Mouse (Mus musculus): ENCODE measurements around the gene Nxph1. TPM values are rescaled to one million over a fixed set of nuclear protein-coding genes. Genes with fewer than 3 reads are reported as not detected.

Gene Nxph1
- polyA plus RNA-seq, 1 experiment from 2014 or later = 0.37 TPM

GRCm38 (mm10) chr6:9076463-9076862, 128.2 kb downstream of the Nxph1 start:
- H3K36me3 ChIP-seq (ENCODE audit: control insufficient read depth, insufficient read depth, low read length) = no peaks in the 10 kb centered on the region
- 60% methylated on average over 2 of the region's 2 CpGs for WGBS
- no peaks in the 10 kb centered on the region for H3K9me3 ChIP-seq (replicated peaks; ENCODE audit: control insufficient read depth, low read length)
- no peaks in the 10 kb centered on the region for H3K4me1 ChIP-seq (ENCODE audit: control insufficient read depth, insufficient read depth, low read length)
- ATAC-seq (ENCODE audit: insufficient read depth, low FRiP score) = no peak
- H3K27me3 ChIP-seq (ENCODE audit: control insufficient read depth, insufficient read depth, low read length) = no peaks in the 10 kb centered on the region
- no peak overlapping the region for H3K4me2 ChIP-seq (ENCODE audit: low read depth, low read length)
- H3K9ac ChIP-seq (ENCODE audit: low read length) = no peak overlapping the region
- H3K27ac ChIP-seq (ENCODE audit: low read length) = no peak overlapping the region
- H3K4me3 ChIP-seq (replicated peaks; ENCODE audit: low read length) = no peak overlapping the region

GRCm38 (mm10) chr6:9077793-9078689, 129.8 kb downstream of the Nxph1 start:
- 53% methylated on average over 4 of the region's 4 CpGs for WGBS
- no peak for ATAC-seq (ENCODE audit: insufficient read depth, low FRiP score)

GRCm38 (mm10) chr6:9083851-9084250, 135.6 kb downstream of the Nxph1 start:
- Histone ChIP-seq H3K4me3 (replicated peaks; ENCODE audit: low read length) (no peak overlapping the region), H3K4me2 (ENCODE audit: low read depth, low read length) (no peak overlapping the region), H3K27ac (ENCODE audit: low read length) (no peak overlapping the region), H3K4me1 (ENCODE audit: control insufficient read depth, insufficient read depth, low read length) (no peaks in the 10 kb centered on the region), H3K27me3 (ENCODE audit: control insufficient read depth, insufficient read depth, low read length) (no peaks in the 10 kb centered on the region), H3K9me3 (replicated peaks; ENCODE audit: control insufficient read depth, low read length) (no peaks in the 10 kb centered on the region), H3K36me3 (ENCODE audit: control insufficient read depth, insufficient read depth, low read length) (no peaks in the 10 kb centered on the region), H3K9ac (ENCODE audit: low read length) (no peak overlapping the region)
- no peak for ATAC-seq (ENCODE audit: insufficient read depth, low FRiP score)
- whole genome bisulfite sequencing = 80% methylated on average over 3 of the region's 3 CpGs

More at GRCm38 (mm10) chr6:9077793-9078689, 129.8 kb downstream of the Nxph1 start:
- H3K9me3 ChIP-seq (replicated peaks; ENCODE audit: control insufficient read depth, low read length) = no peaks in the 10 kb centered on the region
- no peaks in the 10 kb centered on the region for H3K27me3 ChIP-seq (ENCODE audit: control insufficient read depth, insufficient read depth, low read length)
- H3K4me1 ChIP-seq (ENCODE audit: control insufficient read depth, insufficient read depth, low read length) = no peaks in the 10 kb centered on the region
- no peak overlapping the region for H3K4me3 ChIP-seq (replicated peaks; ENCODE audit: low read length)
- no peak overlapping the region for H3K4me2 ChIP-seq (ENCODE audit: low read depth, low read length)
- H3K27ac ChIP-seq (ENCODE audit: low read length) = no peak overlapping the region
- H3K36me3 ChIP-seq (ENCODE audit: control insufficient read depth, insufficient read depth, low read length) = no peaks in the 10 kb centered on the region
- H3K9ac ChIP-seq (ENCODE audit: low read length) = no peak overlapping the region

- Histone ChIP-seq H3K4me3 (replicated peaks; ENCODE audit: low read length) (no peak overlapping the region), H3K4me2 (ENCODE audit: low read depth, low read length) (no peak overlapping the region), H3K9ac (ENCODE audit: low read length) (no peak overlapping the region), H3K27me3 (ENCODE audit: control insufficient read depth, insufficient read depth, low read length) (no peaks in the 10 kb centered on the region), H3K36me3 (ENCODE audit: control insufficient read depth, insufficient read depth, low read length) (no peaks in the 10 kb centered on the region), H3K9me3 (replicated peaks; ENCODE audit: control insufficient read depth, low read length) (no peaks in the 10 kb centered on the region), H3K27ac (ENCODE audit: low read length) (no peak overlapping the region), H3K4me1 (ENCODE audit: control insufficient read depth, insufficient read depth, low read length) (no peaks in the 10 kb centered on the region)
- 74% methylated on average over 2 of the region's 2 CpGs for WGBS
- ATAC-seq (ENCODE audit: insufficient read depth, low FRiP score) = no peak
Observed at GRCm38 (mm10) chr6:9097345-9097744, 149.1 kb downstream of the Nxph1 start.

GRCm38 (mm10) chr6:9107366-9107765, 159.1 kb downstream of the Nxph1 start:
- Histone ChIP-seq H3K9me3 (replicated peaks; ENCODE audit: control insufficient read depth, low read length) (no peaks in the 10 kb centered on the region), H3K4me3 (replicated peaks; ENCODE audit: low read length) (no peak overlapping the region), H3K4me1 (ENCODE audit: control insufficient read depth, insufficient read depth, low read length) (no peaks in the 10 kb centered on the region), H3K27ac (ENCODE audit: low read length) (no peak overlapping the region), H3K27me3 (ENCODE audit: control insufficient read depth, insufficient read depth, low read length) (no peaks in the 10 kb centered on the region), H3K36me3 (ENCODE audit: control insufficient read depth, insufficient read depth, low read length) (no peaks in the 10 kb centered on the region), H3K4me2 (ENCODE audit: low read depth, low read length) (no peak overlapping the region), H3K9ac (ENCODE audit: low read length) (no peak overlapping the region)
- ATAC-seq (ENCODE audit: insufficient read depth, low FRiP score) = no peak

DNA sequence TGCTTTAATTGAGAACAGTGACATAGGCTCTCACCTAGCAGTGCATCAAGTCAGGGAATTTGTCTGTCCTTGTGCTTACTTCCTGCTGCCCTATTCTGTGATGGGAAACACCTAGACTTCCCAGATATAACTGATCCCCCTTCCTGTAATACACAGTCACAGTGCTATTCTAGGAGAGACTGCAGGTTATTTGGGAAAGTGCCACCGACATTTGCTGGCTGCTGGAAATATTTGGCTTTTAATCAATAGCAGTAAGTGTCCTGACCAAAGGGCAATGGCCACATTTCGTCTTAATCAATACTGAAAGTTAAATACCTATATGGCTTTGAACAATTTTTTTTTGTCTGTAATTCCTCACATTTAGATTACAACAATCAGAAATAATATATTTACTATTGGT, 170.9 kb downstream of the Nxph1 start:
- H3K36me3 ChIP-seq (ENCODE audit: control insufficient read depth, insufficient read depth, low read length) = no peaks in the 10 kb centered on the region
- H3K4me2 ChIP-seq (ENCODE audit: low read depth, low read length) = no peak overlapping the region
- H3K9ac ChIP-seq (ENCODE audit: low read length) = no peak overlapping the region
- H3K4me3 ChIP-seq (replicated peaks; ENCODE audit: low read length) = no peak overlapping the region
- H3K27ac ChIP-seq (ENCODE audit: low read length) = no peak overlapping the region
- H3K4me1 ChIP-seq (ENCODE audit: control insufficient read depth, insufficient read depth, low read length) = no peaks in the 10 kb centered on the region
- no peaks in the 10 kb centered on the region for H3K9me3 ChIP-seq (replicated peaks; ENCODE audit: control insufficient read depth, low read length)
- ATAC-seq (ENCODE audit: insufficient read depth, low FRiP score) = no peak
- no peaks in the 10 kb centered on the region for H3K27me3 ChIP-seq (ENCODE audit: control insufficient read depth, insufficient read depth, low read length)
- WGBS = 75% methylated on average over 2 of the region's 2 CpGs

DNA sequence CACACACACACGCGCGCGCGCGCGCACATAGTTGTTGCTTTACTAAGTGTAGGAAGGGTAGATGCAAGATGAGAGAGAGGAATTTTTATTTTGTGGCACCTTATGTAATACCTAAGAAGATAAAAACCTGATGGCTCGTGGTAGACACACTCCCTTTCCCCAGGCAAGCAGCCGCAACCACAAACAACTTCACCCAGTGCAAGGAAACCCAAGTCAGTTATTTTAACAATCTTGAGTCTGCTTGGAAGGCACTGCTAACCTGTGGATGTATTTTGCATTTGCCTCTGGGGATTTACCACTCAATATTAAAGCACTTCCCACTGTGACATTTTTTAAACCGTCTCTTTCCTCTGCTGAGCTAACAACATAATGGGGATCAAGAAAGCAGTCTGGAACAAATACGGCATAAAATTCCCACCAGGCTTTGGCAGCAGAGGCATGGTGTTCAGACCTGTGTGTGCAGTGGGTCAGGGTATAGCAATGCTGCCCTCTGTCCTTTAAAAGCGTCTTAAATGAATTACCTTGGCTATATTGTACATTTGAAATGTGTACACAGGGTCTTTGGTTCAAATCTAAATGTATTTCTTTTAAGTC, 176.2 kb downstream of the Nxph1 start:
- Histone ChIP-seq H3K9ac (ENCODE audit: low read length) (no peak overlapping the region), H3K27ac (ENCODE audit: low read length) (no peak overlapping the region), H3K27me3 (ENCODE audit: control insufficient read depth, insufficient read depth, low read length) (no peaks in the 10 kb centered on the region), H3K4me3 (replicated peaks; ENCODE audit: low read length) (no peak overlapping the region), H3K4me1 (ENCODE audit: control insufficient read depth, insufficient read depth, low read length) (no peaks in the 10 kb centered on the region), H3K4me2 (ENCODE audit: low read depth, low read length) (no peak overlapping the region), H3K36me3 (ENCODE audit: control insufficient read depth, insufficient read depth, low read length) (no peaks in the 10 kb centered on the region), H3K9me3 (replicated peaks; ENCODE audit: control insufficient read depth, low read length) (no peaks in the 10 kb centered on the region)
- 87% methylated on average over 12 of the region's 12 CpGs for WGBS
- ATAC-seq (ENCODE audit: insufficient read depth, low FRiP score) = no peak

GRCm38 (mm10) chr6:9133589-9134279, 185.5 kb downstream of the Nxph1 start:
- Histone ChIP-seq H3K9ac (ENCODE audit: low read length) (no peak overlapping the region), H3K27me3 (ENCODE audit: control insufficient read depth, insufficient read depth, low read length) (no peaks in the 10 kb centered on the region), H3K36me3 (ENCODE audit: control insufficient read depth, insufficient read depth, low read length) (no peaks in the 10 kb centered on the region), H3K4me1 (ENCODE audit: control insufficient read depth, insufficient read depth, low read length) (no peaks in the 10 kb centered on the region), H3K9me3 (replicated peaks; ENCODE audit: control insufficient read depth, low read length) (no peaks in the 10 kb centered on the region), H3K4me2 (ENCODE audit: low read depth, low read length) (no peak overlapping the region), H3K27ac (ENCODE audit: low read length) (no peak overlapping the region), H3K4me3 (replicated peaks; ENCODE audit: low read length) (no peak overlapping the region)
- ATAC-seq (ENCODE audit: insufficient read depth, low FRiP score) = no peak
- WGBS = 73% methylated on average over 3 of the region's 3 CpGs

GRCm38 (mm10) chr6:9147966-9148365, 199.7 kb downstream of the Nxph1 start:
- ATAC-seq (ENCODE audit: insufficient read depth, low FRiP score) = no peak
- Histone ChIP-seq H3K27ac (ENCODE audit: low read length) (no peak overlapping the region), H3K9ac (ENCODE audit: low read length) (no peak overlapping the region), H3K4me2 (ENCODE audit: low read depth, low read length) (no peak overlapping the region), H3K4me3 (replicated peaks; ENCODE audit: low read length) (no peak overlapping the region), H3K36me3 (ENCODE audit: control insufficient read depth, insufficient read depth, low read length) (no peaks in the 10 kb centered on the region), H3K9me3 (replicated peaks; ENCODE audit: control insufficient read depth, low read length) (no peaks in the 10 kb centered on the region), H3K27me3 (ENCODE audit: control insufficient read depth, insufficient read depth, low read length) (no peaks in the 10 kb centered on the region), H3K4me1 (ENCODE audit: control insufficient read depth, insufficient read depth, low read length) (no peaks in the 10 kb centered on the region)

Data from stomach, embryonic 16.5 days (tissue).